Mouse (Mus musculus): ENCODE results near the gene Zfp609. TPM values are rescaled to one million over a fixed set of nuclear protein-coding genes. Genes with fewer than 3 reads are reported as not detected.

Gene Zfp609
- polyA plus RNA-seq, 1 experiment from 2014 or later: 5.6 TPM

DNA sequence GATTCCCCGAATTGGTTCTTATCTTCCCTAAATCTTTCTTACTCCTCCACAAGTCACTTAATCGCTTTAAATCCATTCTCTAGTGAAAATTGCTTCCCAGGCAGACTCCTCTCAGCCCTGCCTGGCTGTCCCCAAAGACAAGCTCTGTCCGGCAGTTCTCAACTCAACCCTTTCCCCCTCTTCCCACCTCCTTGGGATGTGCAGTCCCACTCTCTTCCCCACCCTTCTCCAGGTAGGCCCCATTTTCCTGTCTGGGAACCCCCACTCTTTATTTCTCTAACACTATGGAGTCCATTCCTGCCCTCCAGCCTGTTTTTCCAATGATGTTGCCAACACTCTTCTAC lies 150.3 kb downstream of the Zfp609 start:
- no peaks in the 10 kb centered on the region for H3K9me3 ChIP-seq
- H3K36me3 ChIP-seq: no peaks in the 10 kb centered on the region
- peak overlapping the region; percentile 75 for H3K9ac ChIP-seq
- H3K4me1 ChIP-seq (replicated peaks): peaks cover 40% of the 10 kb centered on the region
- 9% methylated on average over 3 of the region's 3 CpGs for WGBS
- no peak overlapping the region for H3K27ac ChIP-seq
- peak overlapping the region; percentile 71 for H3K4me3 ChIP-seq (replicated peaks)
- no peak for ATAC-seq
- H3K27me3 ChIP-seq (replicated peaks): no peaks in the 10 kb centered on the region
- H3K4me2 ChIP-seq (replicated peaks): peak overlapping the region; percentile 79

DNA sequence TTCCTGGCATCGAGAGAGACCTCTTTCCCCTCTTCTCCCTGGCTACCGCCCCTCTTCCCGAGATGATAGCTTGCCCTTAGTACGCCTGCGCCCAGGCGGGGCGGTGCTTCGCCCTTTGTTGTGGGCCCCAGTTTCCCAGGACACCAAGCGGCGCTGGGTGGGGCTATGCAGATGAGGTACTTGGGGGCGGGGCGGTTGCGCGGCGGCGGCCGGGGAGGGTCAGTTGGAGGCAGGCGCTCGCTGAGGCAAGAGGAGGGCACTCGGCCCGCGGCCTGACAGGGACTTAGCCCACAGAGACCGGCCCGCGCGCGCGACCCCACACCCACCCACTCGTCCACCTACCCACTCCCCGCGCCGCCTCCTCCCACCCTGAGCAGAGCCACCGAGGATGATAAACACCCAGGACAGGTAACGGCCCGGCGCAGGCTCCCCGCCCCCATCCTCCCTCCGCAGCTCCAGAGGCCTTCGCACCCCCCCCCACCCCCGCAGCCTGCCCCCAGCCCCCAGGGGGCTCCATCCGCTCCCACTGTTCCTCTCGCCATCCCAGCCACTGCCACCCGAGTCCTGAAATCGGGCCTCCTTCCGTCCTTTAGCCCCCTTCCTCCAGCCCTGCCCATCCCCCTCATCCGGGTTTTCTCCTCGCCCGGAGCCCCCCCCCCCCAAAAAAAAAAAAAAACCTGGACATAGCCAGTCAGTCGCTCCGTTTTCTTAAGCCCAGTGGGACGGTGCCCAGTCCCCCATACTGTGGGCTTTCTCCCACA lies 150.8 kb downstream of the Zfp609 start:
- H3K27me3 ChIP-seq (replicated peaks): no peaks in the 10 kb centered on the region
- ATAC-seq: peak; percentile 98
- under 1% methylated on average over 41 of the region's 51 CpGs for WGBS
- H3K4me1 ChIP-seq (replicated peaks): peaks cover 40% of the 10 kb centered on the region
- H3K9me3 ChIP-seq: no peaks in the 10 kb centered on the region
- peak overlapping the region; percentile 75 for H3K9ac ChIP-seq
- peak overlapping the region; percentile 71 for H3K4me3 ChIP-seq (replicated peaks)
- H3K27ac ChIP-seq: no peak overlapping the region
- H3K36me3 ChIP-seq: no peaks in the 10 kb centered on the region
- peak overlapping the region; percentile 79 for H3K4me2 ChIP-seq (replicated peaks)

DNA sequence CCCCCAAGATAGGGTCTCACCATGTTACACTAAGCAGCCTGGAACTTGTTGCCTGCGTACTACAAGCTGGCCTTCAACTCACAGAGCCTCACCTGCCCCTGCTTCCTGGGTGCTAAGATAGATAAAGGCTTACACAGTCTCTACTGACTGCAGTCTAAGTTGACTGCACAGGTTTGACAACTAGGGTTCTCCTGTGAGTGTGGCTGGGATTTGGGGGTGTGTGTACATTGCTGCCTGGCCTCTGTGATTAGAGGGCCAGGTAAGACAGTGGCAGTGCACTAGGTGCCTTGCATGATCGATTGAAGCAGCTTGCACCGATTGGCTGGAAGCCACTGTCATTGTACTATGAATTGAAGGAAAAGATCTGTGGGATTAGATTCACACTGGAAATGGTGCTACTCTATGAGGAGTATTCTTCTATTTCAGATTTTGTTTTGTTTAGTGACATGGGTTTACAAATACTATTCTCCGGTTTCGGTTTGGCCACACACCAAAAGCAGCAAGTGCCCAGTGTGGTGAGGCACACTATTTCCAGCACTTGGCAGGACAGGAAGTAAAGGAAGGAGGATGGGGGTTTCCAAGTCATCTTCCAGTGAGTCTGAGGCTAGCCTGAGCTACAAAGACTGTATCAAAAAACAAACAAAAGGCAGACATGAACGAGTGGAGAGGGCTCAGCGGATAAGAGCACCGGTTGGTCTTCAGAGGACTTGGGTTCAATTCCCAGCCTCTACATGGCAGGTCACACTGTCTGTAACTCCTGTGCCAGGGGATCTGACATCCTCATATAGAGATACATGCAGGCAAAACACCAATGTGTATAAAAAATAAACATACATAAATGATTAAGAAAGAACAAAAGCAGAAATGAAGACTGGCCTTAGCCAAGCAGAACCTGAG lies 151.7 kb downstream of the Zfp609 start:
- Histone ChIP-seq H3K36me3 (no peaks in the 10 kb centered on the region), H3K4me1 (replicated peaks) (peaks cover 44% of the 10 kb centered on the region), H3K9ac (peak overlapping the region; percentile 33; the same call in 1 of the 2 replicates), H3K27me3 (replicated peaks) (no peaks in the 10 kb centered on the region), H3K4me3 (replicated peaks) (peak overlapping the region; percentile 71), H3K9me3 (no peaks in the 10 kb centered on the region), H3K27ac (0 out of 2 replicates have a peak overlapping the region, but pooled peaks have one; percentile 45), H3K4me2 (replicated peaks) (peak overlapping the region; percentile 79)
- 51% methylated on average over 8 of the region's 8 CpGs for WGBS
- ATAC-seq: peak; percentile 39

DNA sequence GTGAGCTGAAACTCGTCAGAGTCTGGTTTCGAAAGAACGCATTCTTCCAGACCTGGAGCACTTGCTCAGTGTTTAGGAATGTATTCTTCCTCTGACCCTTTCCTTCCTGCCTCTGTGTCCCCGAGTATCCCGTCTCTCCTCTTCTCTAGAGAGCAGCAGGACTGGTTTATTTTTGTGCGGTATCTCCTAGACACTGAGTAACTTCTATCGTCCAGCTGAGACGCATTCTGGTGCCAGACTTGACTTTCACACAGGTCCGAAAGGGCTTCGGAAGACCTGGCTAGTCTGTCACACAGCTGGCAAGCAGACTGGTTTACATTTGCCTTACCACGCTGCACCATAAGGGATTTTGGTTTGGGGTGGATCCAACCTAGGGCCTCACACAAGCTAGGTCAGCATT lies 154.4 kb downstream of the Zfp609 start:
- no peaks in the 10 kb centered on the region for H3K36me3 ChIP-seq
- H3K9me3 ChIP-seq: no peaks in the 10 kb centered on the region
- H3K4me3 ChIP-seq (replicated peaks): no peak overlapping the region
- no peak for ATAC-seq
- no peaks in the 10 kb centered on the region for H3K27me3 ChIP-seq (replicated peaks)
- 49% methylated on average over 11 of the region's 11 CpGs for WGBS
- no peak overlapping the region for H3K27ac ChIP-seq
- H3K4me2 ChIP-seq (replicated peaks): no peak overlapping the region
- H3K4me1 ChIP-seq (replicated peaks): peaks cover 21% of the 10 kb centered on the region
- no peak overlapping the region for H3K9ac ChIP-seq

DNA sequence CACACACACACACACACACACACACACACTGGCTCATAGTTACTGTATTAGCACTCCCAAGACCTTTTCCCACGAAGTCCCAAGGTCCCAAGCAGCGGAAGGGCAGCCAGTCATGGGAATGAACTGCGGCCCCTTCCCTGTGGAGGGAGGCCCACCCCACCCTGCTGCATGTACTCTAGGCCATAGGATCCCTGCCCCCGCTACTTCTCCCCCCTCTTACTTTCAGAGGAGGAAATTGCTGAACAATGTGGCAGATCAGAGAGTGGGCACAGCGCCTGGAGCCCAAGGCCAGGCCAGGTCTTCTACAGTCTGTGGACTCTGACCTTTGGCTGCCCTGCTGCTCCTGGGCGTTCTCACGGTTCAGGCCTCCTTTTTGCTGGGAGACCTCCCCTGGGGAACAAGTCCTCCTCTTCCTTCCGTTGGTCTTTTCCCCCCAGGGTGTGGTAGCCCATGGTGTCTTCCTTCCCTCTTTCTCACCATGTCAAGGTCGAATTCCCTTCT lies 155.9 kb downstream of the Zfp609 start:
- peak overlapping the region; percentile 23; the same call in 1 of the 2 replicates for H3K9ac ChIP-seq
- H3K9me3 ChIP-seq: no peaks in the 10 kb centered on the region
- no peaks in the 10 kb centered on the region for H3K27me3 ChIP-seq (replicated peaks)
- H3K27ac ChIP-seq: peak overlapping the region; percentile 48; the same call in 1 of the 2 replicates
- ATAC-seq: peak; percentile 44
- H3K4me2 ChIP-seq (replicated peaks): no peak overlapping the region; the same call in 1 of the 2 replicates
- H3K4me3 ChIP-seq (replicated peaks): no peak overlapping the region
- no peaks in the 10 kb centered on the region for H3K36me3 ChIP-seq
- H3K4me1 ChIP-seq (replicated peaks): peaks cover 12% of the 10 kb centered on the region; the same call in 1 of the 2 replicates
- WGBS: 49% methylated on average over 9 of the region's 9 CpGs

DNA sequence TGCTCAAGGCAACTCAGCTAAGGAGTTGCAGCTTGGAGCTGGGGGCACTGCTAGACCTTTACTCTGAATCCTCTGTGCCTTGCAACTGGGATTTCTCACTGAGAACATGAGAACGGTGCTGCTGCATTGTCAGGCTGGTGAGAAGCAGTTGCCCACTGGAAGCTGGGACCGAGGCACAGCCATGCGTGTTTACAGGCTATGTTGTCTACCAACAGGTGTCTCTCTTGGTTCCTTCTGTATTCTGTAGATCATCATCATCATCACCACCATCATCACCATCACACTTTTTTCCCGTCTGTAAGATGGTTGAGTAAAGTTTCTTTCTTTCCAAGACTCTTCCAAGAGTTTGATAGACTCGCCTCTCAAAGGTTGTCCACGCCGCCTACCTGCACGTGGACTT lies 159.7 kb downstream of the Zfp609 start, which contains the start of gene Oaz2:
Gene Oaz2 (plus strand): TSS at position 301 of the 400 bp plus-strand sequence.
- Histone ChIP-seq H3K4me1 (replicated peaks) (peaks cover 10% of the 10 kb centered on the region; the same call in 1 of the 2 replicates), H3K4me3 (replicated peaks) (no peak within 1 kb of the TSS), H3K27ac (no peak within 1 kb of the TSS), H3K9me3 (no peaks in the 10 kb centered on the region), H3K4me2 (replicated peaks) (no peak within 1 kb of the TSS), H3K9ac (no peak within 1 kb of the TSS), H3K36me3 (no peaks in the 10 kb centered on the region), H3K27me3 (replicated peaks) (no peaks in the 10 kb centered on the region)
- WGBS: 90% methylated on average over 8 of the region's 8 CpGs
- no peak for ATAC-seq

DNA sequence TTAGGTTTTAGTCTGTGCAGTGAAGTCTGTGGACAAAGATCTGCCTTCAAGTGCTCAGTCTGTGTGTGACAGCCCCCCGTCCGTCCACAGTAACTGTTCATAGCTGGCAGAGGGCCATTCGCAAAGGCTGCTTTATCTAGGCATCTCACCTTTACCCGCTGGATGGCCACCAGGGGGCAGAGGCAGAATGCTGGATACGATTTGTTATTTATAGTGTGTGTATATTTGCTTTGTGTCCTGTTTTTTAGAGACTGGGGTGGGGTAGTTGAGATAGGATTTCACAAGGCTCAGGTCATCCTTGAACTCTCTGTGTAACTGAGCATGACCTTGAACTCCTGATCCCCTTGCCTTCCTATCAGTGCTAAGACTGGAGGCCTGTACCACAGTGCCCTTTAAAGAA lies 161.3 kb downstream of the Zfp609 start:
- Histone ChIP-seq H3K4me2 (replicated peaks) (no peak overlapping the region), H3K36me3 (no peaks in the 10 kb centered on the region), H3K27me3 (replicated peaks) (no peaks in the 10 kb centered on the region), H3K27ac (no peak overlapping the region), H3K4me3 (replicated peaks) (no peak overlapping the region), H3K9ac (no peak overlapping the region), H3K4me1 (replicated peaks) (0 out of 2 replicates have a peak, but pooled peaks cover under 1% of the 10 kb centered on the region), H3K9me3 (no peaks in the 10 kb centered on the region)
- WGBS: 23% methylated on average over 5 of the region's 5 CpGs
- ATAC-seq: peak; percentile 20; the same call in 1 of the 2 replicates

DNA sequence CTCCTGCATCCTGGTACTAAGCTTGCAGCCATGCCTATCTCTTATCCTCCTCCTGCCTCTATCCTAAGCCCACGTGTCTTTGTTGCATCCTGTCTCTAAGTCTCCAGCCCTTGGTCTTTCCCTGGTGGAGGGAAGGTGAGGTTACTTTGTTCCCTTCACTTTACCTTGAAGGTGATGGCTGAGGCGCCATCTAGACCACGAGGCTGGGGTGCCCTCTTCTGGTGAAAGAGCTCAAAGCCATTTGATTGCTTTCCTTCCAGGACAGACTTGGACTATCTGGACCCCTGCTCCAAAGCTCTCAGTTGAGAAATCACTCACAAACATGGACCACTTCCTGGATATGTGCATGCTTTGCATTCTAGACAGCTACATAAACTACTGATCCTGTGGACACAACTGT lies 163.2 kb downstream of the Zfp609 start:
- no peak overlapping the region for H3K4me2 ChIP-seq (replicated peaks)
- H3K9ac ChIP-seq: no peak overlapping the region
- H3K36me3 ChIP-seq: no peaks in the 10 kb centered on the region
- no peaks in the 10 kb centered on the region for H3K9me3 ChIP-seq
- no peaks in the 10 kb centered on the region for H3K27me3 ChIP-seq (replicated peaks)
- peaks cover 4% of the 10 kb centered on the region; the same call in 1 of the 2 replicates for H3K4me1 ChIP-seq (replicated peaks)
- ATAC-seq: peak; percentile 55; the same call in 1 of the 2 replicates
- no peak overlapping the region for H3K27ac ChIP-seq
- H3K4me3 ChIP-seq (replicated peaks): no peak overlapping the region
- WGBS: under 1% methylated on average over 3 of the region's 3 CpGs

DNA sequence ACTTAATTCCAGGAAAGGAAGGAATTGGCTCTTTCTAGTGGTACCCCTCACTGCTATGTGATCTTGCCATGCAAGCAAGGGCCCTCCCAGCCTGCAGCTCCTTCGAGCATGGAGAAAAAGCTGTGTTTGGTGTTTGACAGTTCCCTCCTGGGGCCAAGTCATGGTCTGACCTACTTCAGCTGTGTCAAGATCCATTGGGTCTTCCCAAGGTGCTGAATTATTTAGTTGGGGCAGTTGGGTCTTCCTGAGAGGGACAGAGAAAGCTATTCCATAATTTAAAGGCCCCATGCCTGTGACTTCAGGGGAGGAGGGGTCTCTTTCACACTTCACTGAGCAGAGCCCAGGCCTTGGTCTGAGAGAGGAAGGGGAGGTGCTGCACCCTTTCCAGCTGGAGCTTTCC lies 165.9 kb downstream of the Zfp609 start:
- no peak for ATAC-seq
- Histone ChIP-seq H3K4me1 (replicated peaks) (peaks cover 4% of the 10 kb centered on the region; the same call in 1 of the 2 replicates), H3K4me3 (replicated peaks) (no peak overlapping the region), H3K27ac (no peak overlapping the region), H3K9me3 (no peaks in the 10 kb centered on the region), H3K36me3 (no peaks in the 10 kb centered on the region), H3K27me3 (replicated peaks) (no peaks in the 10 kb centered on the region), H3K4me2 (replicated peaks) (no peak overlapping the region), H3K9ac (no peak overlapping the region)
- 83% methylated on average over 1 of the region's 1 CpGs for WGBS

DNA sequence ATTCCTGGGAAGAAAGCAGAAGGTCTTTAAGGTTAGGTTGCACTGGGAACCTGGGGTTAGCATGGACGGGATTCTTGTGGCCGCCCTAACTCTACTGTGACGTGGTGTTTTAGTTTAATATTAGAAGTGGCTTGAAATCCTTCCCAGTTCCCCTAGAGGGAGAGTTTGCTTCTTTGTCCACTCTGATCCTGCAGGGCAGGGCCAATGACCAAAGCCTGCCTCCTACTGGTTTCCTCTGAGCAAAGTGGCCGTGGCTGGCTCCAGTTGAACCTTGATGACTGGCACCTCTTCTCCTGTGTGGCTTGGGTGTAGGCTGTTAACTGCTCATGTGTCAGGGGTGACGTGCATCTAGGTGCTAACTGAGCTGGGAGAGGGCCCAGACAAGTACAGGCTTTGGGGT lies 166.3 kb downstream of the Zfp609 start:
- WGBS: 74% methylated on average over 5 of the region's 5 CpGs
- ATAC-seq: no peak

DNA sequence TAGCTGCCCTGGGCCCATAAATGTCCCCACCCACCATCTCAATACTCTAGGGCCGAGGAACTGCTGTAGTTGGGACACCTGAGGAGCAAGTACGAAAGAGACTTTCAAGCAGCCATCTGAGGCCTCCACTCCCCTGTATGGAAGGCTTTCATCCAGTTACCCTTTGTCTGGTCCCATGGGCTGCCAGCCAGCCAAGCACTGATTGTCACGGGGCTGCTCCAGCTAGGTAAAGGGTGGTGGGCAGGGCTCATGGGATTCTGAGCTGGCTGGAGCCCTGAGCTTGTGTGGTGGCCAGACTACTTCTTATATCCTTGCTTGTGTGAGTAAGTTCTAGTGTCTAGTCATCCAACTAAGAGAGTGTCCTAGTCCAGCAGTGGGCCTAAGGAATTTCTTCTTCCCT lies 170.1 kb downstream of the Zfp609 start:
- Histone ChIP-seq H3K27ac (no peak overlapping the region), H3K4me1 (replicated peaks) (peaks cover 8% of the 10 kb centered on the region; the same call in 1 of the 2 replicates), H3K9me3 (no peaks in the 10 kb centered on the region), H3K4me2 (replicated peaks) (no peak overlapping the region), H3K9ac (no peak overlapping the region), H3K36me3 (no peaks in the 10 kb centered on the region), H3K27me3 (replicated peaks) (no peaks in the 10 kb centered on the region), H3K4me3 (replicated peaks) (no peak overlapping the region)
- WGBS: 80% methylated on average over 3 of the region's 3 CpGs
- no peak for ATAC-seq

More for the DNA sequence above, 166.3 kb downstream of the Zfp609 start:
- no peaks in the 10 kb centered on the region for H3K27me3 ChIP-seq (replicated peaks)
- no peak overlapping the region for H3K27ac ChIP-seq
- no peak overlapping the region for H3K4me2 ChIP-seq (replicated peaks)
- no peak overlapping the region for H3K9ac ChIP-seq
- H3K9me3 ChIP-seq: no peaks in the 10 kb centered on the region
- H3K36me3 ChIP-seq: no peaks in the 10 kb centered on the region
- H3K4me1 ChIP-seq (replicated peaks): peaks cover 4% of the 10 kb centered on the region; the same call in 1 of the 2 replicates
- H3K4me3 ChIP-seq (replicated peaks): no peak overlapping the region

DNA sequence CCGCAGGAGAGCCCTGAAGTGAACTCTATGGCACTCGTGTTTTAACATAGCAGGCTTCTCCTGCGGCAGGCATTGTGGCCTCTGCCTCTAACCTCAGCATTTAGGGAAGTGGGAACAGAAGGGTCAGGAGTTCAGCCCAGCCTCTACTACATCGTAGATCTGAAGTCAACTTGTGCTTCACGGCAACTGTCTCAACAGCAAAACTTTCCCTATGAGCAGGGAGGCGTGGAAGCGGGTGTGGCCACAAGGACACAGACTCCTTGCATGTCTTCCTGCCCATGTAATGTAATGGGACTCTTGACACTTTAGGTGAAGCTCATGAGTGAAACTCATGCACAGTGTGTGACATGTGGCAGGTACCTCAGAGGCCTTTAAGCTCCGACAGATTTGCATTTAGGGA lies 171.8 kb downstream of the Zfp609 start:
- Histone ChIP-seq H3K36me3 (no peaks in the 10 kb centered on the region), H3K27ac (no peak overlapping the region), H3K9ac (no peak overlapping the region), H3K4me1 (replicated peaks) (peaks cover 8% of the 10 kb centered on the region), H3K4me2 (replicated peaks) (no peak overlapping the region), H3K27me3 (replicated peaks) (no peaks in the 10 kb centered on the region), H3K9me3 (no peaks in the 10 kb centered on the region), H3K4me3 (replicated peaks) (no peak overlapping the region)
- WGBS: 73% methylated on average over 8 of the region's 8 CpGs
- no peak for ATAC-seq

Data from intestine, embryonic 15.5 days (tissue).